Mouse (Mus musculus) C2C12 (cell line): ENCODE results near the gene Acot3. TPM values are rescaled to one million over a fixed set of nuclear protein-coding genes. Genes with fewer than 3 reads are reported as not detected.
"Not testable (repeated sequence)": the region's sequence is repeated elsewhere in the genome, so short reads cannot be mapped to it uniquely, and the experiment has no call there.

Experiments used
- H3K27me3 ChIP-seq: one replicate; pipeline ENCODE4 v1.6.1; 2011; ENCODE audit not compliant: control insufficient read depth, insufficient read depth, insufficient read length
- H3K36me3 ChIP-seq: one replicate; pipeline ENCODE4 v1.6.1; 2011; ENCODE audit not compliant: control insufficient read depth, insufficient read depth
- H3K4me3 ChIP-seq: one replicate; pipeline ENCODE4 v1.5.1; 2011; ENCODE audit warnings: mild to moderate bottlenecking, control low read depth; ENCODE audit not compliant: poor library complexity, insufficient read depth, severe bottlenecking
- H3K79me2 ChIP-seq: one replicate; pipeline ENCODE4 v1.6.1; 2011; ENCODE audit not compliant: control insufficient read depth, insufficient read depth
- H3K79me3 ChIP-seq: one replicate; pipeline ENCODE4 v1.6.1; 2011; ENCODE audit warnings: low read depth, control low read depth
- H3ac ChIP-seq: one replicate; pipeline ENCODE3; 2011; ENCODE audit warnings: low read depth; ENCODE audit not compliant: control insufficient read depth, insufficient read length
- CEBPB ChIP-seq: IDR thresholded peaks from one replicate; pipeline ENCODE4 v1.6.1; 2011; ENCODE audit warnings: low read depth, mild to moderate bottlenecking, control low read depth, moderate library complexity
- CTCF ChIP-seq: IDR thresholded peaks from one replicate; pipeline ENCODE4 v1.5.1; 2011; ENCODE audit not compliant: control insufficient read depth, insufficient read depth, insufficient read length
- FOSL1 ChIP-seq: IDR thresholded peaks from one replicate; pipeline ENCODE4 v1.8.0; 2011; ENCODE audit warnings: mild to moderate bottlenecking, low read length; ENCODE audit not compliant: poor library complexity, insufficient read depth, severe bottlenecking
- MAX ChIP-seq: IDR thresholded peaks from one replicate; pipeline ENCODE4 v1.6.1; 2011; ENCODE audit warnings: mild to moderate bottlenecking, control low read depth
- MYOD1 ChIP-seq: IDR thresholded peaks from one replicate; pipeline ENCODE4 v1.6.1; 2011; ENCODE audit warnings: low read depth; ENCODE audit not compliant: control insufficient read depth, insufficient read length
- MYOG ChIP-seq: IDR thresholded peaks from one replicate; pipeline ENCODE4 v1.6.1; 2011; ENCODE audit not compliant: control insufficient read depth, insufficient read length; ENCODE audit errors: extremely low read depth
- USF1 ChIP-seq: IDR thresholded peaks from one replicate; pipeline ENCODE4 v1.6.1; 2011; ENCODE audit warnings: low read depth, mild to moderate bottlenecking, control low read depth, moderate library complexity
- polyA plus RNA-seq: library from polyadenylated mRNA; unstranded; fragments of >200 nt; fragmentation: generic; extraction: Trizol; gene quantifications from one replicate; pipeline ENCODE4 v1.2.1, GENCODE M21; 2012; ENCODE audit warnings: missing spikeins

The Acot3 gene
- polyA plus RNA-seq, 1 experiment: not detected

DNA sequence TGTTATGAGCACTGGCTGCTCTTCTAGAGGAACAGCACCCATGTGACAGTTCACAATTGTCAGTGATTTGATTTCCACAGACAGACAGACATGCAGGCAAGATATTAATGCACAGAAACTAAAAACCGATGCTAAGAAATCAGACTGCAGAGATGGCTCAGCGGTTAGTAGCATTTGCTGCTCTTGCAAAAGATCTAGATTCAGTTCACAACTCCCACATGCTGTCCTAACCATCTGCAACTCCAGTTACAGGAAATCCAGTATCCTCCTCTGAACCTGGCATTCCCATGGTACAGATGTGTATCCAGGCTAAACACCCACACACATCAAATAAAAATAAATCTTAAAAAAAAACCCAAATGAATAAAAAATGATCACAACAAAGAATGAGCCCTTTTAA, 19.8 kb downstream of the Acot3 start:
- Histone ChIP-seq H3K79me3 (no peaks in the 10 kb centered on the region), H3ac (no peak overlapping the region), H3K36me3 (no peaks in the 10 kb centered on the region), H3K4me3 (no peak overlapping the region), H3K27me3 (peaks cover 41% of the 10 kb centered on the region), H3K79me2 (no peaks in the 10 kb centered on the region)
- TF ChIP-seq MYOG (no peak), FOSL1 (no peak)

DNA sequence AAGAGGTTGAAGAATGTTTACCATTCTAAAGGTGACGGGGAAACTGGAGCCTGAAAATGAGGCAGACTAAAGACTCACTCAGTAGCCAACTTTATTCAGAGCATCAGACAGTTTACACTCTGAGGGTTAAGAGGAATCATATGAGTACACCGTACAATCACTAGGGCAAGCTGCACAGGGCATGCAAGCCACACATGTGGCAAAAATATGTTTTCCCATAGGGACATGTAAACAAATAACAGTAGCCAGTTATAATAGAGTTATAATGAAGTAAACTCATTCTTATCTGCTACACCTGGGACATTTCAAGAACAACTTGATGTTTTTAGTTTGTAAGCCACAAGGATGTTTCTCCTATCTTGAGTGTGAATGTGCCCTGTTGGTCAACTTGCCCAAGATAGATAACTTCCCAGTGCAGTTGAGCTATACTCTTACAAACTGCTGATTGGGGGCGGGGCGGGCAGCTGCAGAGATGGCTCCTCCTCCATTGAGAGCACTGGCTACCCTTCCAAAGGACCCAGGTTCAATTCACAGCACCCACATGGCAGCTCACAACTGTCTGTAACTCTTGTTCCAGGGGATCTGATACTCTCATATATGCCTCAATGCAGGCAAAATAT, 25.5 kb downstream of the Acot3 start:
- H3K79me2 ChIP-seq: no peaks in the 10 kb centered on the region
- no peak for TF ChIP-seq CTCF
- TF ChIP-seq USF1: no peak
- no peak for TF ChIP-seq FOSL1
- no peak overlapping the region for H3ac ChIP-seq
- H3K27me3 ChIP-seq: peaks cover 15% of the 10 kb centered on the region
- no peaks in the 10 kb centered on the region for H3K36me3 ChIP-seq
- no peak overlapping the region for H3K4me3 ChIP-seq
- H3K79me3 ChIP-seq: no peaks in the 10 kb centered on the region

DNA sequence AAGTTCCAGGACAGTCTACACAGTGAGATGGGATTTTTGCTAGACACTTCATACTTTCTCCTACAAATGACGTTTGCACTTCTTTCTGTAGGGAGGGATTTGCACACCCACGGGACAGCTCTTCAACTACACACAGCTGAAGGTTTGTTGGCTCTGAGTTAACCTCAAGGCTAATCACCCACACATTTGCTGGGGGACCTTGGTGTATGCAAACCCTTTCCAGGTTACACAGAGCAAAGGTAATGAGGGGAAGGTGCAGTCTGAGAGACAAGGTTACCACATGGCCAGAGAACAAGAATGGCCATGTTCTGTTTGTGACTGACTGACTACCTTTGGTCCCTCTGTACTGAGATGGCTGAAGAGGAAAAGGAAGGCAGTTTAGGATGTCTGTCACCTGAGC, 31.9 kb downstream of the Acot3 start:
- Histone ChIP-seq H3K27me3 (peaks cover 4% of the 10 kb centered on the region), H3K36me3 (no peaks in the 10 kb centered on the region)
- no peak for TF ChIP-seq FOSL1
- no peak for TF ChIP-seq MYOD1
- no peak for TF ChIP-seq MAX
- TF ChIP-seq CEBPB: no peak
- no peak for TF ChIP-seq MYOG
- TF ChIP-seq CTCF: no peak
- TF ChIP-seq USF1: no peak

DNA sequence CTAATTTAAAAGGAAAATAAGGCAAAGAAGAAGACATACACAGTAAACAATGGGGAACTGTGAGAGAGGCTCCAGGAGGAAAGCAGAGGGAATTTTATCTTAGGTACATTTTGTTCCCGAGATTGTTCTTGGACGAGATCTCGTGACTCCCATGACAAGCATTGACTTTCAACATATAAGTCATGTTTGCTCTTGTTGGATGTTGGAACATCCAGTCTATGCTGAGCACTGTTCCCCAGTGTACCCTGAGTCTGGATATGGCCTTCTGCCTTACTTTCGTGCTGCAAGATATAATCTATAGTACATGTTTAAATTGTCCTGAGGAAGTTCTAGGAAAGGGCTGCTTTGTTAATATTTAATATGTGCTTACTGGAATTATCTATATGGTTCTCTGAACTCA, 32.6 kb downstream of the Acot3 start:
- H3K79me3 ChIP-seq: no peaks in the 10 kb centered on the region
- TF ChIP-seq FOSL1: no peak
- TF ChIP-seq MYOG: no peak
- TF ChIP-seq USF1: no peak
- no peak for TF ChIP-seq CEBPB
- TF ChIP-seq MAX: no peak
- TF ChIP-seq MYOD1: no peak
- TF ChIP-seq CTCF: no peak
- H3K4me3 ChIP-seq: no peak overlapping the region
- H3K36me3 ChIP-seq: no peaks in the 10 kb centered on the region
- H3ac ChIP-seq: no peak overlapping the region
- peaks cover 4% of the 10 kb centered on the region for H3K27me3 ChIP-seq
- H3K79me2 ChIP-seq: no peaks in the 10 kb centered on the region

More for the DNA sequence above, 31.9 kb downstream of the Acot3 start:
- Histone ChIP-seq H3ac (no peak overlapping the region), H3K79me2 (no peaks in the 10 kb centered on the region), H3K79me3 (no peaks in the 10 kb centered on the region), H3K4me3 (no peak overlapping the region)

DNA sequence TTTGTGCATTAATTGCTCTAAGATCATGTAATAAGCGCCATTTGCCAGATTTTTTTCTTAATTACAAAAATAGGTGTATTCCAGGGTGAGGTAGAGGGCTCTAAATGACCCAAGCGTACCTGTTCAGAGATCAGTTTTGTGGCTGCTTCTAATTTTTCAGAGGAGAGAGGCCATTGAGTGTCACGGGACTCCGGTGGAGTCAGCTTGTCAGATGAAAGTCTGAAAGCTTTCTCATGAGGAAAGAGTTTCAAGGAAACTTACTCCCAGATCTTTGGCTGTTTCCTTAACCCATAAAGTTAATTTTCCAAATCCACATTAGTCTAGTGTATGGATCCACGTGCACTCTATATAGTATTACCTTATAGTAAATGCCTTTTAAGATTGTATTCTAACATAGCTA, 42.7 kb downstream of the Acot3 start:
- not testable (repeated sequence) for H3K4me3 ChIP-seq, H3K27me3 ChIP-seq, H3ac ChIP-seq, H3K36me3 ChIP-seq, H3K79me2 ChIP-seq, H3K79me3 ChIP-seq

DNA sequence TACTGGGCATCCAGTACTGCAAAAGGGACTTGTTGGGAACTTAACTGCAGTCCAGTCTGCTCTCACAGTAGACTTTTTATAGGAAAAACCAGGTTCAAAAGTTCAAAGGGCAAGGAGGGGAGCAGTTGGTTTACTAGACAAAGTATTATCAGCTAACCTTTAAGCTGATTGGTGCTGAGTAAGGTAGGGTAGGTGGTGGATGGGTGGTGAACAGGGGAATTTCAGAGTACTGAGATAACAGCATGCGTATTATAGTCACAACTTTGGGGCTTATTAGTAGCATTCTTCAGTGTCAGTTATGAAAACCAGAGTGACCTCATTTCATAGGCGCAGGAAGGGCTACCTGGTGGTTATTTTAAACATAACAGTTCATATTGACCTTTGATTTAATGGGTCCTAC, 47.7 kb downstream of the Acot3 start:
- Histone ChIP-seq H3K79me3 (no peaks in the 10 kb centered on the region), H3K79me2 (no peaks in the 10 kb centered on the region), H3K36me3 (no peaks in the 10 kb centered on the region), H3ac (no peak overlapping the region), H3K4me3 (no peak overlapping the region), H3K27me3 (no peaks in the 10 kb centered on the region)
- TF ChIP-seq CEBPB (no peak), CTCF (no peak), USF1 (no peak), MYOG (no peak), FOSL1 (no peak), MYOD1 (no peak), MAX (no peak)
